ENCODE assay signal across 11 mouse cellular contexts in the genomic region with DNA sequence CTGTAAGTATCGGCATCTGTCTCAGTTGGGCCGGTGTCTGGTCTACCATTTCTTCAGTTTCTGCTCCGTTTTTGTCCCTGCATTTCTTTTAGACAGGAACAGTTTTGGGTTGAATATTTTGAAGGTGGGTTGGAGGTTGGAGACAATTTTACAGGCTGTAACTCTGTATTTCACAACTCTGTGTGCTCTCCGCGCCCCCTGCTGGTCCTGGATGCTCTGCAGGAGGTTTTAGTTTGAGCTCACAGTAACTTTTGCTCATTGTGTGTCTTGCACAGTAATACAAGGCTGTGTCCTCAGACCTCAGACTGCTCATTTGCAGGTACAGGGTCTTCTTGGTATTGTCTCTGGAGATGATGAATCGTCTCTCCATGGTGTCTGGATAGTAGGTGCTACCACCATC. TPM values are rescaled to one million over a fixed set of nuclear protein-coding genes. Genes with fewer than 3 reads are reported as not detected.
DNase-seq lines count a peak whose midpoint lies in the region; ATAC-seq and TF ChIP-seq lines count a peak whose summit lies in the region.
"Had no signal": no experiment of that assay in that cellular context is flagged by ENCODE, and none has a peak within 500 bp of the region (broad histone marks: within the 10 kb centered on the region; RNA-seq: fewer than 3 reads in every experiment).

No protein-coding gene starts in this region.

- H3K27me3 ChIP-seq in cerebellum, adult 2 months (ENCODE audit: control insufficient read depth, insufficient read depth, low read length): no peaks in the 10 kb centered on the region
- H3K27me3 ChIP-seq in hindbrain, postnatal 0 days (ENCODE audit: insufficient read depth, low read length): no peaks in the 10 kb centered on the region
- H3K27me3 ChIP-seq: stomach, embryonic 15.5 days had no signal

- WGBS in cerebellum, adult 2 months: 56% methylated on average over 6 of the region's 6 CpGs
- 55% methylated on average over 6 of the region's 6 CpGs for WGBS in hindbrain, postnatal 0 days

- TF ChIP-seq CTCF in cerebellum, adult 2 months (IDR thresholded peaks at IDR 0.05; ENCODE audit: borderline replicate concordance, insufficient read depth, low read depth, low read length): no peak
- TF ChIP-seq CTCF in cortical plate, adult 2 months (IDR thresholded peaks at IDR 0.05; ENCODE audit: extremely low read depth, insufficient read depth, low read length): 0 out of 2 replicates have a peak, but pooled peaks have one; percentile 14
- TF ChIP-seq CTCF in hindbrain, postnatal 0 days (IDR thresholded peaks at IDR 0.05; ENCODE audit: low read depth): no peak

- H3K27ac ChIP-seq in cerebellum, adult 2 months (ENCODE audit: insufficient read depth, low read length): no peak overlapping the region
- no peak overlapping the region for H3K27ac ChIP-seq in cortical plate, adult 2 months (ENCODE audit: insufficient read depth, low read length)
- no peak overlapping the region for H3K27ac ChIP-seq in hindbrain, postnatal 0 days
- H3K27ac ChIP-seq: stomach, embryonic 15.5 days had no signal

- no peak overlapping the region for H3K9ac ChIP-seq in hindbrain, postnatal 0 days (replicated peaks; ENCODE audit: low read length)
- H3K9ac ChIP-seq: stomach, embryonic 15.5 days had no signal

- H3K4me1 ChIP-seq in cerebellum, adult 2 months (ENCODE audit: control insufficient read depth, insufficient read depth, low read length): no peaks in the 10 kb centered on the region
- H3K4me1 ChIP-seq in cortical plate, adult 2 months (ENCODE audit: control insufficient read depth, insufficient read depth, low read length): no peaks in the 10 kb centered on the region
- no peaks in the 10 kb centered on the region for H3K4me1 ChIP-seq in hindbrain, postnatal 0 days (ENCODE audit: insufficient read depth, low read length)
- H3K4me1 ChIP-seq: stomach, embryonic 15.5 days had no signal

- peaks cover 7% of the 10 kb centered on the region; the same call in 1 of the 2 replicates for H3K9me3 ChIP-seq in hindbrain, postnatal 0 days (ENCODE audit: low read length)
- H3K9me3 ChIP-seq: stomach, embryonic 15.5 days had no signal

- TF ChIP-seq POLR2A in cerebellum, adult 2 months (IDR thresholded peaks at IDR 0.05; ENCODE audit: borderline replicate concordance, insufficient read depth, low read length): no peak
- TF ChIP-seq POLR2A in cortical plate, adult 2 months (IDR thresholded peaks at IDR 0.05; ENCODE audit: extremely low read depth, insufficient read depth, low read length): no peak

- ATAC-seq in hindbrain, postnatal 0 days: no peak
- no peak for ATAC-seq in erythroblast, adult 5-6 weeks (replicated peaks; ENCODE audit: low FRiP score, poor library complexity, severe bottlenecking)

- no peaks in the 10 kb centered on the region for H3K36me3 ChIP-seq in hindbrain, postnatal 0 days (ENCODE audit: insufficient read depth, low read length)
- H3K36me3 ChIP-seq: stomach, embryonic 15.5 days had no signal

- H3K4me3 ChIP-seq in cerebellum, adult 2 months (replicated peaks; ENCODE audit: insufficient read depth, low read depth, low read length): no peak overlapping the region
- H3K4me3 ChIP-seq in cortical plate, adult 2 months (ENCODE audit: insufficient read depth, low read length): no peak overlapping the region
- no peak overlapping the region for H3K4me3 ChIP-seq in hindbrain, postnatal 0 days (ENCODE audit: low read length)
- H3K4me3 ChIP-seq: stomach, embryonic 15.5 days had no signal

- peak; percentile 1 to 9 for DNase-seq in cerebellum, postnatal 10 days
- DNase-seq in cerebellum, adult 2 months: no peak
- DNase-seq in retina, embryonic 14.5 days (ENCODE audit: low spot score): peak; percentile 27
- DNase-seq in retina, postnatal 1 day: no peak
- DNase-seq in right cerebral cortex, postnatal 4 days: peak; percentile 3
- no peak for DNase-seq in hindbrain, postnatal 0 days (ENCODE audit: low spot score)

- H3K4me2 ChIP-seq in hindbrain, postnatal 0 days (ENCODE audit: low read depth, low read length): no peak overlapping the region
- H3K4me2 ChIP-seq: stomach, embryonic 15.5 days had no signal

RNA-seq across cellular contexts. Expression of a gene that starts 34.5 kb away (rescaled TPM):
- polyA plus RNA-seq in cerebellum, adult 2 months (2012; rRNA removed): not detected in 2 replicates
- polyA plus RNA-seq in cortical plate, adult 2 months (2012; rRNA removed): not detected in 2 replicates
- not detected in 2 replicates for total RNA-seq in hindbrain, postnatal 0 days (2014; rRNA removed)
- polyA plus RNA-seq in hindbrain, postnatal 0 days (2015; fragmentation: Nextera tagmentation; extraction: Ambion mirVana): not detected in 2 replicates
- not detected in 2 replicates for total RNA-seq in erythroblast, adult 5-6 weeks (2015; ENCODE audit: low replicate concordance)
- not detected in 2 replicates for total RNA-seq in erythroblast, adult 5-6 weeks (2017; ENCODE audit: low replicate concordance)
- polyA plus RNA-seq: gonadal fat pad, adult 2 months; lung, embryonic 16.5 days; stomach, embryonic 15.5 days had no signal

Comparison
In these comparisons a context has a peak if more than half of its experiments do, and no peak if none do; other contexts are left out.
1. DNase-seq: peak in cerebellum, postnatal 10 days (2 of 2), retina, embryonic 14.5 days (single experiment) and right cerebral cortex, postnatal 4 days (single experiment); none in cerebellum, adult 2 months (0 of 2), retina, postnatal 1 day (single experiment) and hindbrain, postnatal 0 days (single experiment).